Mouse (Mus musculus): ENCODE results near the gene Dkk3. TPM values are rescaled to one million over a fixed set of nuclear protein-coding genes. Genes with fewer than 3 reads are reported as not detected.

Gene Dkk3
- polyA plus RNA-seq, 1 experiment from 2014 or later = 35.1 TPM

- Histone ChIP-seq H3K9ac (ENCODE audit: low read depth, low read length) (no peak overlapping the region), H3K4me1 (ENCODE audit: control insufficient read depth, insufficient read depth, low read length) (no peaks in the 10 kb centered on the region), H3K4me2 (ENCODE audit: low read length) (no peak overlapping the region)
Observed at GRCm38 (mm10) chr7:112129851-112130250, 29.0 kb downstream of the Dkk3 start.

GRCm38 (mm10) chr7:112128810-112129209 lies 30.0 kb downstream of the Dkk3 start:
- Histone ChIP-seq H3K9me3 (replicated peaks; ENCODE audit: control insufficient read depth, low read length, poor library complexity, severe bottlenecking) (no peaks in the 10 kb centered on the region), H3K27me3 (ENCODE audit: control insufficient read depth, insufficient read depth, low read depth, low read length) (no peaks in the 10 kb centered on the region), H3K4me2 (ENCODE audit: low read length) (no peak overlapping the region), H3K36me3 (ENCODE audit: control insufficient read depth, insufficient read depth, low read length) (no peaks in the 10 kb centered on the region), H3K4me3 (ENCODE audit: low read depth, low read length) (no peak overlapping the region), H3K27ac (ENCODE audit: low read length) (no peak overlapping the region), H3K4me1 (ENCODE audit: control insufficient read depth, insufficient read depth, low read length) (no peaks in the 10 kb centered on the region), H3K9ac (ENCODE audit: low read depth, low read length) (no peak overlapping the region)
- WGBS = 78% methylated on average over 4 of the region's 4 CpGs
- no peak for ATAC-seq

More at GRCm38 (mm10) chr7:112129851-112130250, 29.0 kb downstream of the Dkk3 start:
- no peaks in the 10 kb centered on the region for H3K36me3 ChIP-seq (ENCODE audit: control insufficient read depth, insufficient read depth, low read length)
- 79% methylated on average over 6 of the region's 6 CpGs for WGBS
- no peak for ATAC-seq
- no peak overlapping the region for H3K4me3 ChIP-seq (ENCODE audit: low read depth, low read length)
- H3K27me3 ChIP-seq (ENCODE audit: control insufficient read depth, insufficient read depth, low read depth, low read length) = no peaks in the 10 kb centered on the region
- H3K27ac ChIP-seq (ENCODE audit: low read length) = no peak overlapping the region
- H3K9me3 ChIP-seq (replicated peaks; ENCODE audit: control insufficient read depth, low read length, poor library complexity, severe bottlenecking) = no peaks in the 10 kb centered on the region

- Histone ChIP-seq H3K9ac (ENCODE audit: low read depth, low read length) (no peak overlapping the region), H3K9me3 (replicated peaks; ENCODE audit: control insufficient read depth, low read length, poor library complexity, severe bottlenecking) (no peaks in the 10 kb centered on the region)
- WGBS = 71% methylated on average over 4 of the region's 4 CpGs
Observed at GRCm38 (mm10) chr7:112127954-112128353, 30.9 kb downstream of the Dkk3 start.

GRCm38 (mm10) chr7:112127085-112127637 lies 31.7 kb downstream of the Dkk3 start:
- H3K9ac ChIP-seq (ENCODE audit: low read depth, low read length) = no peak overlapping the region
- H3K4me2 ChIP-seq (ENCODE audit: low read length) = no peak overlapping the region
- ATAC-seq = no peak
- no peak overlapping the region for H3K27ac ChIP-seq (ENCODE audit: low read length)
- no peaks in the 10 kb centered on the region for H3K27me3 ChIP-seq (ENCODE audit: control insufficient read depth, insufficient read depth, low read depth, low read length)
- no peaks in the 10 kb centered on the region for H3K9me3 ChIP-seq (replicated peaks; ENCODE audit: control insufficient read depth, low read length, poor library complexity, severe bottlenecking)
- H3K4me3 ChIP-seq (ENCODE audit: low read depth, low read length) = no peak overlapping the region
- H3K4me1 ChIP-seq (ENCODE audit: control insufficient read depth, insufficient read depth, low read length) = no peaks in the 10 kb centered on the region
- no peaks in the 10 kb centered on the region for H3K36me3 ChIP-seq (ENCODE audit: control insufficient read depth, insufficient read depth, low read length)
- 75% methylated on average over 5 of the region's 5 CpGs for WGBS

More at GRCm38 (mm10) chr7:112127954-112128353, 30.9 kb downstream of the Dkk3 start:
- no peak overlapping the region for H3K4me2 ChIP-seq (ENCODE audit: low read length)
- no peaks in the 10 kb centered on the region for H3K27me3 ChIP-seq (ENCODE audit: control insufficient read depth, insufficient read depth, low read depth, low read length)
- no peak for ATAC-seq
- H3K4me1 ChIP-seq (ENCODE audit: control insufficient read depth, insufficient read depth, low read length) = no peaks in the 10 kb centered on the region
- no peak overlapping the region for H3K4me3 ChIP-seq (ENCODE audit: low read depth, low read length)
- H3K36me3 ChIP-seq (ENCODE audit: control insufficient read depth, insufficient read depth, low read length) = no peaks in the 10 kb centered on the region
- no peak overlapping the region for H3K27ac ChIP-seq (ENCODE audit: low read length)

- no peaks in the 10 kb centered on the region; the same call in 1 of the 2 replicates for H3K4me1 ChIP-seq (ENCODE audit: control insufficient read depth, insufficient read depth, low read length)
- no peaks in the 10 kb centered on the region for H3K36me3 ChIP-seq (ENCODE audit: control insufficient read depth, insufficient read depth, low read length)
- 84% methylated on average over 7 of the region's 7 CpGs for WGBS
- no peak overlapping the region for H3K27ac ChIP-seq (ENCODE audit: low read length)
- H3K27me3 ChIP-seq (ENCODE audit: control insufficient read depth, insufficient read depth, low read depth, low read length) = no peaks in the 10 kb centered on the region
- no peaks in the 10 kb centered on the region for H3K9me3 ChIP-seq (replicated peaks; ENCODE audit: control insufficient read depth, low read length, poor library complexity, severe bottlenecking)
- ATAC-seq = no peak
- H3K4me3 ChIP-seq (ENCODE audit: low read depth, low read length) = no peak overlapping the region
- no peak overlapping the region for H3K9ac ChIP-seq (ENCODE audit: low read depth, low read length)
- H3K4me2 ChIP-seq (ENCODE audit: low read length) = no peak overlapping the region
Observed at GRCm38 (mm10) chr7:112125625-112126260, 33.1 kb downstream of the Dkk3 start.

GRCm38 (mm10) chr7:112123612-112124011 lies 35.2 kb downstream of the Dkk3 start:
- H3K4me1 ChIP-seq (ENCODE audit: control insufficient read depth, insufficient read depth, low read length) = no peaks in the 10 kb centered on the region; the same call in 1 of the 2 replicates
- no peak overlapping the region for H3K4me3 ChIP-seq (ENCODE audit: low read depth, low read length)
- no peaks in the 10 kb centered on the region for H3K27me3 ChIP-seq (ENCODE audit: control insufficient read depth, insufficient read depth, low read depth, low read length)
- H3K9ac ChIP-seq (ENCODE audit: low read depth, low read length) = no peak overlapping the region
- 92% methylated on average over 5 of the region's 5 CpGs for WGBS
- no peak for ATAC-seq
- H3K4me2 ChIP-seq (ENCODE audit: low read length) = no peak overlapping the region
- H3K36me3 ChIP-seq (ENCODE audit: control insufficient read depth, insufficient read depth, low read length) = no peaks in the 10 kb centered on the region
- H3K27ac ChIP-seq (ENCODE audit: low read length) = no peak overlapping the region
- no peaks in the 10 kb centered on the region for H3K9me3 ChIP-seq (replicated peaks; ENCODE audit: control insufficient read depth, low read length, poor library complexity, severe bottlenecking)

- WGBS = 82% methylated on average over 11 of the region's 11 CpGs
- Histone ChIP-seq H3K27me3 (ENCODE audit: control insufficient read depth, insufficient read depth, low read depth, low read length) (no peaks in the 10 kb centered on the region), H3K27ac (ENCODE audit: low read length) (no peak overlapping the region), H3K9me3 (replicated peaks; ENCODE audit: control insufficient read depth, low read length, poor library complexity, severe bottlenecking) (no peaks in the 10 kb centered on the region), H3K4me2 (ENCODE audit: low read length) (no peak overlapping the region), H3K36me3 (ENCODE audit: control insufficient read depth, insufficient read depth, low read length) (no peaks in the 10 kb centered on the region), H3K4me3 (ENCODE audit: low read depth, low read length) (no peak overlapping the region), H3K9ac (ENCODE audit: low read depth, low read length) (no peak overlapping the region), H3K4me1 (ENCODE audit: control insufficient read depth, insufficient read depth, low read length) (no peaks in the 10 kb centered on the region; the same call in 1 of the 2 replicates)
- ATAC-seq = no peak
Observed at GRCm38 (mm10) chr7:112121866-112122500, 36.9 kb downstream of the Dkk3 start.

- no peak overlapping the region for H3K27ac ChIP-seq (ENCODE audit: low read length)
- no peaks in the 10 kb centered on the region; the same call in 1 of the 2 replicates for H3K4me1 ChIP-seq (ENCODE audit: control insufficient read depth, insufficient read depth, low read length)
- H3K9me3 ChIP-seq (replicated peaks; ENCODE audit: control insufficient read depth, low read length, poor library complexity, severe bottlenecking) = no peaks in the 10 kb centered on the region
- H3K4me3 ChIP-seq (ENCODE audit: low read depth, low read length) = no peak overlapping the region
- no peak for ATAC-seq
- no peaks in the 10 kb centered on the region for H3K36me3 ChIP-seq (ENCODE audit: control insufficient read depth, insufficient read depth, low read length)
- H3K9ac ChIP-seq (ENCODE audit: low read depth, low read length) = no peak overlapping the region
- no peaks in the 10 kb centered on the region for H3K27me3 ChIP-seq (ENCODE audit: control insufficient read depth, insufficient read depth, low read depth, low read length)
- H3K4me2 ChIP-seq (ENCODE audit: low read length) = no peak overlapping the region
- WGBS = 63% methylated on average over 11 of the region's 11 CpGs
Observed at GRCm38 (mm10) chr7:112120861-112121810, 37.7 kb downstream of the Dkk3 start.

All from midbrain, embryonic 16.5 days (tissue).